Mouse (Mus musculus): ENCODE data around the gene Nek9. TPM values are rescaled to one million over a fixed set of nuclear protein-coding genes. Genes with fewer than 3 reads are reported as not detected.

Gene Nek9
- polyA plus RNA-seq, 1 experiment from 2014 or later: 20.6 TPM

DNA sequence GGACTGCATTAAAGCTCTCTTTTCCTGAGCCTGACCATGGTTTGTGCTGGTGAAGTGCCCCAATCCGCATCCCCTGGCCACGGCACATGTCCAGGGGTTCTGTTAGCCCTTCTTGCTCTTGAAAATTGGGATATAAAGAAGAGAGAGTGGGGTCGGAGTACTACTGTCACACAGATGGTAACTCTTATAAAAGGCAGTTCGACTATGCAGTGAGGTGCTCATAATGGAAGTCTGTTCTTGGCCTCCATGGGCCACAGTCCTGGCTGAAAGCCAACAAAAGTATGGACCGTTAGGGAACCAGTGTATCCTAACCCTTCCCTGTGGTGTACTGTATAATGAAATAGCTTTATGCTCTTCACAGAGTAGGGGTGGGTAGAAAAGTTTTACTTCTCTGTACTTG is 42.2 kb downstream of the Nek9 start:
- Histone ChIP-seq H3K36me3 (peaks cover 43% of the 10 kb centered on the region), H3K4me1 (no peaks in the 10 kb centered on the region), H3K4me3 (no peak overlapping the region), H3K9me3 (replicated peaks) (peaks cover 10% of the 10 kb centered on the region; the same call in 1 of the 2 replicates), H3K27me3 (ENCODE audit: low read depth, poor library complexity, severe bottlenecking) (no peaks in the 10 kb centered on the region), H3K27ac (replicated peaks) (no peak overlapping the region)
- no peak for DNase-seq (ENCODE audit: low spot score)
- 87% methylated on average over 5 of the region's 5 CpGs for WGBS

DNA sequence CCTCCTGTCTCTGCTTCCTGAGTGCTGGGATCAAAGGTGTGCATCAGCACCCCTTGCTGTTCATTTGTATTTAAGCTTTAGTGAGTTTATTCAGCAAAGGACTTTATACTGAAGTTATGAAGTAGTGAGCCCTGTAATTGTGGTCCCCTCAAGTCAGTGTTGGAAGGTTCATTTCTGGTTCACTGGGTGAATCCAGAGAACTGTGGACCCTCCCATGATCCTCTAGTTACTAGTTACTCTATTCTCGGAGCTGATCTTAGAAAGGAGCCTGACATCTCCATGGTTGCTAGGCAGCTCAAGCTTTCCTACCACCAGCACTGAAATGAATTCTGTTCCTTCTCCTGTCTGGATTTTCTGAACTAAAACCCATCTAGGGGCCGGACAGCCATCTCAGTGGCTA is 43.7 kb downstream of the Nek9 start:
- Histone ChIP-seq H3K4me3 (no peak overlapping the region), H3K4me1 (0 out of 2 replicates have a peak, but pooled peaks cover 3% of the 10 kb centered on the region), H3K9me3 (replicated peaks) (peaks cover 10% of the 10 kb centered on the region; the same call in 1 of the 2 replicates), H3K27ac (replicated peaks) (no peak overlapping the region), H3K36me3 (peaks cover 29% of the 10 kb centered on the region), H3K27me3 (ENCODE audit: low read depth, poor library complexity, severe bottlenecking) (peaks cover 5% of the 10 kb centered on the region; the same call in 1 of the 2 replicates)
- WGBS: 89% methylated on average over 2 of the region's 2 CpGs
- DNase-seq (ENCODE audit: low spot score): no peak

DNA sequence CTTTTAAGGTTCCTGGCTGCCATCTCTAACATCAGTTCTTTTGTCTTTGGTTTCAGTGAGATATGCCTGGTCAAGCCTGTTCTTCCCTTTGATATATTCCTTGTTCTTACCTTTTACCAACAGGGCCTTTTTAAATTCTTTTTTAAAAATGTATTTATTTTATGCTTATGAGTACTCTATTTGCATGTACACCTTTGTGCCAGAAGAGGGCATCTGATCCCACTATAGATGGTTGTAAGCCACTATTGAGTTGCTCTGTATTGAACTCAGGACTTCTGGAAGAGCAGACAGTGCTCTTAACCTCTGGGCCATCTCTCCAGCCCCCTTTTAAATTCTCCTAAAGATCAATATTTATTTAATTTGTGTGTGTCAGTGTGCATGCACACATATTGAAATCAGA is 46.3 kb downstream of the Nek9 start:
- DNase-seq (ENCODE audit: low spot score): no peak
- H3K4me1 ChIP-seq: peaks cover 21% of the 10 kb centered on the region
- no peak overlapping the region for H3K27ac ChIP-seq (replicated peaks)
- peaks cover 10% of the 10 kb centered on the region; the same call in 1 of the 2 replicates for H3K9me3 ChIP-seq (replicated peaks)
- peaks cover 4% of the 10 kb centered on the region for H3K36me3 ChIP-seq
- H3K4me3 ChIP-seq: no peak overlapping the region
- peaks cover 23% of the 10 kb centered on the region for H3K27me3 ChIP-seq (ENCODE audit: low read depth, poor library complexity, severe bottlenecking)

DNA sequence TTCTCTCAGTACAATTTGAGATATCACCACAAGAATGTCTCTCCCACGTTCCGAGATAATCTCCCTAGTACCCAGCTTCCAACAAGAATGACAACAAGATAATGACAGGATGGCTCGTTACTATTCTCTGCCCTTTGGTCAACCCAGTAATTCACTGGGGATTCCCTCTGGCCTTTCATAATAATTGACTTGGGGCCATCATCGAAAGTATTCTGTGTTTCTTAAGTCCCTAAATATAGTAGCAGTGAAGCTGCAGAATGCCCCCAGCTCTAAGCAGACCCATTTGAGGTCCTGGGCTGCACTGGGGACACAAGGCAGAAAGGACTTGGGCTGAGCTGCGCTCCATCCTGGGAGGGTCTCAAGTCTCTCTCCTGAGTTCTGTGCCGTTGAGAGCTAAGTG is 46.9 kb downstream of the Nek9 start:
- DNase-seq (ENCODE audit: low spot score): no peak
- Histone ChIP-seq H3K27me3 (ENCODE audit: low read depth, poor library complexity, severe bottlenecking) (peaks cover 23% of the 10 kb centered on the region), H3K36me3 (no peaks in the 10 kb centered on the region), H3K27ac (replicated peaks) (no peak overlapping the region), H3K4me3 (no peak overlapping the region), H3K4me1 (peaks cover 22% of the 10 kb centered on the region), H3K9me3 (replicated peaks) (peaks cover 10% of the 10 kb centered on the region; the same call in 1 of the 2 replicates)
- 88% methylated on average over 6 of the region's 6 CpGs for WGBS

DNA sequence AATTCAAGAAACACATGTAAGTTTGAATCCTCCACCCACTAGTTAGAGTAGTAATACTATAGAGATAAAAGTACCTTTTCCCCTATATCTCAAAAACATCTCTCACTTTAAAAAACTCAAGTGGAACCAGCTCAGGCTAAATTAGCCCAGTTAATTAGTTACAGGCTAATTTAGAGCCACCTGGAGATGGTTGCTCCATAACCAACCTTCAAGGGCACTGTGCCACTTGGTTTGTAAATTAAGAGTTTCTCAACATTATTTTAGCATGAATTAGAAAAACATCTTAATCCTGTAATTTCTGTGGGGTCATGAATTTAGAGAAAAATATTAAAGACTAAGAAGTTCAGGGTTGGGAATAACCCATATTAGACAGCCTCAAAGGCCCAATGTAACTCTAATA is 47.6 kb downstream of the Nek9 start:
- DNase-seq (ENCODE audit: low spot score): no peak
- Histone ChIP-seq H3K4me3 (no peak overlapping the region), H3K36me3 (no peaks in the 10 kb centered on the region), H3K9me3 (replicated peaks) (peaks cover 10% of the 10 kb centered on the region; the same call in 1 of the 2 replicates), H3K4me1 (peaks cover 22% of the 10 kb centered on the region), H3K27me3 (ENCODE audit: low read depth, poor library complexity, severe bottlenecking) (peaks cover 28% of the 10 kb centered on the region), H3K27ac (replicated peaks) (no peak overlapping the region)

DNA sequence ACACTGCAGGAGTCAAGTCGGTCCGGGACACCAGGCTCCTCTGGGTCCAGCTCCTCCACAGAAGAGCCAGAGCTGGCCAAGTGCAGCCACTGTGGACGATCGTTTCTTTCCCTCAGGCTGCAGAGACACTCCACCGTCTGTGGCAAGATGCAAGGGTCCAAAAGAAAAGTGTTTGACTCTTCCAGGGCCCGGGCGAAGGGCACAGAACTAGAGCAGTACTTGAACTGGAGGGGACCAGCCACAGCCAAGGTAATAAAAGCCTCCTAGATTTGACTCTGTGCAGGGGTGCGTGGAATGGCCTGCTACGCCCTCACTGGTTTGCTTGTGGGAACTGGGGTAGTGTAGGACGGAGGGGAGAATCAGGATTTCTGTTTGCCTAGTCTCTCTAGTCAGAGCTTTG is 48.5 kb downstream of the Nek9 start:
- Histone ChIP-seq H3K4me3 (no peak overlapping the region), H3K4me1 (peaks cover 22% of the 10 kb centered on the region), H3K9me3 (replicated peaks) (peaks cover 10% of the 10 kb centered on the region; the same call in 1 of the 2 replicates), H3K36me3 (no peaks in the 10 kb centered on the region), H3K27me3 (ENCODE audit: low read depth, poor library complexity, severe bottlenecking) (peaks cover 28% of the 10 kb centered on the region), H3K27ac (replicated peaks) (no peak overlapping the region)
- DNase-seq (ENCODE audit: low spot score): no peak
- WGBS: 85% methylated on average over 10 of the region's 10 CpGs

DNA sequence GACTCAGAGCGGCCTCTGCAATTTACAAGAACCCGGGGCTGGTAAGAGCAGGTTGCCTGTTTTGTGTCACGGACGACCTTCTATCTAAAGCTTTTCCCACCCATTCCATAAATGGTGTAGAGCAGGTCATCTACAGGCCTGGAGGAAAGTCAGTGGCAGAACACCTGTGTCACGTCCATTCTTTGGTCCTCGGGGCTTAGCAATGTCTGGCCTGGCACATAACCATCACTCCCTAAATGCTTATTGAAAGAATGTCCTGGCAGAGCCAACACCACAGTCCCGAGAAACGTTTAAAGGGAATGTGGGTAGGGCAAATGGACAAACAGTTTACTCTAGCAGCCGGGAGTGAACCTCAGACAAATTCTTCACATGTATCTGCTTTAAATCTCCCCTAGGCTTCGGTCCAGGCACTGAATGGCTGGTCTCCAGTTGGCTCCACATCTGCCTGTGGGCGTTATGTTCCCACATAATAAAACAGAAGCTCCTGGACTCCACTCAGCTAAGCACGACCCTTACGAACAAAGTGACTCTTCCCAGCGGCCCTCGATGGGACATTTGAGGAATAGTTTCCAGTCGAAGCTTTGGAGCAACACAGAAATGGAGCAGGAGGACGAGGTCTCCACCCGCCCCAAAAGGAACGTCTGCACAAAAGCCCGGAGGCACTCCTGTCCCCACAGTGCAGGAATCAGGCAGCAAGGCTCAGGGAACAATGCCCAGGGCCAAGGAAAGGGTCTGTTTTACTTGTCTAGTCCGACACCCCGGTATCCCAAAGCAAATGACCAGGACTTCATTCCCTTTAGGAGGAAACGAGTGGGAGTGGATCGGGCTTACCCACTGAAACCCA is 49.8 kb downstream of the Nek9 start:
- peak overlapping the region; percentile 81 for H3K27ac ChIP-seq (replicated peaks)
- peaks cover 7% of the 10 kb centered on the region; the same call in 1 of the 2 replicates for H3K9me3 ChIP-seq (replicated peaks)
- H3K36me3 ChIP-seq: no peaks in the 10 kb centered on the region
- H3K4me1 ChIP-seq: peaks cover 22% of the 10 kb centered on the region
- peaks cover 28% of the 10 kb centered on the region for H3K27me3 ChIP-seq (ENCODE audit: low read depth, poor library complexity, severe bottlenecking)
- 66% methylated on average over 24 of the region's 24 CpGs for whole genome bisulfite sequencing
- peak overlapping the region; percentile 65 for H3K4me3 ChIP-seq
- no peak for DNase-seq (ENCODE audit: low spot score)

DNA sequence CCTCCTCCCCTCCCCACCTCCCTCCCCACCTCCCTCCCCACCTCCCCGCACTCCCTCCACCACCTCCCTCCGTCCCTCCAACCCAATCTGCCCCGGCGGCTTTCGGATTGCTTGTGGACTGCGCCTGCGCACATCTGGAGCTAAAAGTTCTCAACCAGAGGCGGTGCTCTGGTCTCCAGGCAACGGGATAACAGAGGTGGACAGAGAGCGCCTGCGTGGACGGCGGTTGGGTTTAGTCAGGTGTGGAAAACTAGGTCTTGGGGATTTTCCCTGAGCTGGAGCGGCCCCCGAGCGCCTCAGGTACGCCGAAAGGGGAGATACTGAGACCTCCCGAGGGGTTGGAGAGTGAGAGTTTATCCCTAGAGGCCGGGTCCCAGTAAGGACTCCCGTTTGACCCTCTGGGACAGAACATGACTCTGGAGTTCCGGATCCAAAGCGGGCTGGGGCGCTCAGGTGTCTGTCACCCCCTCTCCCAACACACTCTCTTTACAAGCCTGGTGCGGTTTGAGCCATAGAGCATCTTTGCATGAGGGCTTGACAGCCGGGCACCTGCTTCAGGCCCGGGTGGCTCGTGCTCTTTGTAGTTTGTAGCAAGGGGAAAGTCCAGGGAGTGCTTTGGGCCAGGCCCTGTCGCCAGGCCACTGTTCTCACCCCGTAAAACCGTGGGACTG is 50.5 kb downstream of the Nek9 start, which contains the start of gene Zc2hc1c:
Zc2hc1c (plus strand) TSS at position 106 of the 671 bp plus-strand sequence.
- Histone ChIP-seq H3K27ac (replicated peaks) (peak within 1 kb of the TSS; percentile 81), H3K27me3 (ENCODE audit: low read depth, poor library complexity, severe bottlenecking) (peaks cover 28% of the 10 kb centered on the region), H3K36me3 (no peaks in the 10 kb centered on the region), H3K4me1 (peaks cover 22% of the 10 kb centered on the region), H3K4me3 (peak within 1 kb of the TSS; percentile 65), H3K9me3 (replicated peaks) (no peaks in the 10 kb centered on the region)
- WGBS: 2% methylated on average over 31 of the region's 31 CpGs
- peak; percentile 94 for DNase-seq (ENCODE audit: low spot score)

DNA sequence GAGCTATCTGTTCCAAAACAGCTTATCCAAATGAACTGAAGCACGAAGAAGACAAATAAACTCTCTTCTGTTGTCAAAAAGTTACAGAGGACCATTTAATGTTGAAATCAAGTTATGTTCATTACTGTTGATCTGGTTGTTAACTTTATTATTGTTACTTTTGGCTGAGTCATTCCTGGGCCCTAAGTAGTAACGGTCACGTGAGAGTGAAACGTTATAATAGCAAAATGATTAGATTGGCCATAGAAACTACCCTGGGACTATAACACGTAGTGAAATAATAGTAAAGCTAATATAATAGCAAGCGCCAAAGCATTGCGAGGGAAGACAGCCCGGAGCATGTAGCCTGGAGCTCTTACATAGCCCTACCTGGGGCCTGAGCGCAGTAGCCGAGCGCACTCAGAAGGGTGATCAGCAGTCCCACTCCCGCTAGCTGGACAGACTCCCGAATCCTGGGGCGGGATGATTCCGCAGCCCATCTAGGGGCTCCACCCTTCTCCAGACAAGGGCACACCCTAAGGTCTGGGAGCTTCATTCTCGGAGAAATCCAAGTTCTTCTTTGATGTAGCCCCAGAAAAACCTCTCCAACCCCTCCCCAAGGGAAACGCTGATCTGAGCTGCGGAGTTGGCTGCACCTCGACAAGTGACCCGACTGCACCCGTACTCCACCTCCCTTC is 51.2 kb downstream of the Nek9 start, which contains the start of gene Acyp1:
Acyp1 (minus strand) TSS at position 630 of the 677 bp plus-strand sequence.
- Histone ChIP-seq H3K27ac (replicated peaks) (peak within 1 kb of the TSS; percentile 81), H3K4me1 (peaks cover 22% of the 10 kb centered on the region), H3K27me3 (ENCODE audit: low read depth, poor library complexity, severe bottlenecking) (peaks cover 28% of the 10 kb centered on the region), H3K9me3 (replicated peaks) (no peaks in the 10 kb centered on the region), H3K4me3 (peak within 1 kb of the TSS; percentile 65), H3K36me3 (no peaks in the 10 kb centered on the region)
- WGBS: 9% methylated on average over 21 of the region's 21 CpGs
- DNase-seq (ENCODE audit: low spot score): no peak

DNA sequence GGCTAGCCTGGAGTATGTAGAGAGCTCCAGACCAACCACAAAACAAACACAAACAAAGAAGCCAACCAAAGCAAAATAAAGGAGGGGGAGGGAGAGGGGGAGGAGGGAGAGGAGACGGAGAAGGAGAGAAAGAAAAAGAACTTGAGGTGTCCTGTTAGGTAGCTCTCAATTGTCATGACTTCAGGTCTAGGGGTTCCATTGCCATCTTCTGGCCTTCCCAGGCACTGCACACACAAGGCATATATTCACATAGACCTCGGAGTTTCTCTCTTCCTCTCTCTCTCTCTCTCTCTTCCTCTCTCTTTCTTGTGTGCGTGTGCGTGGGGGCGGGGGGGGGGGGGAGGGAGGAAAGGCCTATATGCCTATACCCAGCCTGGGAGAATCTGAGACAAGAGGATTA is 52.2 kb downstream of the Nek9 start:
- H3K36me3 ChIP-seq: no peaks in the 10 kb centered on the region
- H3K27ac ChIP-seq (replicated peaks): no peak overlapping the region
- H3K27me3 ChIP-seq (ENCODE audit: low read depth, poor library complexity, severe bottlenecking): peaks cover 28% of the 10 kb centered on the region
- peaks cover 22% of the 10 kb centered on the region for H3K4me1 ChIP-seq
- H3K4me3 ChIP-seq: no peak overlapping the region
- H3K9me3 ChIP-seq (replicated peaks): no peaks in the 10 kb centered on the region
- peak; percentile 27 for DNase-seq (ENCODE audit: low spot score)
- WGBS: 48% methylated on average over 3 of the region's 5 CpGs

DNA sequence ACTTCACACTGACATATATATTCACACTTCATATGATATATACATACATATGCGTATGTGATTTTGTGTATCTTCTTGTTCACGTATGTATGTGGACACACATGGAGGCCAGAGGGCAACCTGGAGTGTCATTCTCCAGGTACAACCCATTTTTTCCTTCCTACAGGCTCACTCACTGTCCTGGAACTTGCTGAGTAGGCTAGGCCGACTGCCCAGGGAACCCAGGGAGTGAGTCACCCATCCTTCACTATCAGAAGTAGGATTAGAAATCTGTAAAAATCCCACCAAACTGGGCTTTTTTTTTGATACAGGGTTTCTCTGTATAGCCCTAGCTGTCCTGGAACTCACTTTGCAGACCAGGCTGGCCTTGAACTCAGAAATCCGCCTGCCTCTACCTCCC is 54.2 kb downstream of the Nek9 start:
- DNase-seq (ENCODE audit: low spot score): no peak
- WGBS: 87% methylated on average over 4 of the region's 4 CpGs

DNA sequence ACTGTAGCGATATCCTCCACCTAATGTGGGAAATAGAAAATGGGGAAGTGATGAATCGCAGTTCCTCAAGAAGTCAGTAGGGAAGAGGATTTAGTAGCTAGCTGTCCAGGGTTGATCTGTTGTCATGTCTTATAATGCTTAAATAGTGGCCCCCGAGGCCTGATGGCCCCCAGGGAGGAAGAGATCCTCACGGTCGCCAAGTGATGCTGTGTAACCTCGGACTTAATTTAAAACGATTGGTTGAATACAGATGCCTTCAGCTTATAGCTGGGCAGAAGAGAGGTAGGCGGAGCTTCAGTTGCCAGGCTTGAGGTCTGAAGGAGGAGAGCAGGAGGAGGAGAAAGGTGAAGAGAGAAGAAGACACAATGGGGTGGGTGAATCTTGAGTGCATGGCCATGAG is 54.8 kb downstream of the Nek9 start:
- no peak for DNase-seq (ENCODE audit: low spot score)
- Histone ChIP-seq H3K27ac (replicated peaks) (no peak overlapping the region), H3K36me3 (no peaks in the 10 kb centered on the region), H3K4me1 (peaks cover 26% of the 10 kb centered on the region), H3K27me3 (ENCODE audit: low read depth, poor library complexity, severe bottlenecking) (peaks cover 12% of the 10 kb centered on the region), H3K9me3 (replicated peaks) (no peaks in the 10 kb centered on the region), H3K4me3 (no peak overlapping the region)
- WGBS: 72% methylated on average over 8 of the region's 8 CpGs

More for the DNA sequence above, 54.2 kb downstream of the Nek9 start:
- Histone ChIP-seq H3K27me3 (ENCODE audit: low read depth, poor library complexity, severe bottlenecking) (peaks cover 18% of the 10 kb centered on the region), H3K36me3 (no peaks in the 10 kb centered on the region), H3K27ac (replicated peaks) (no peak overlapping the region), H3K9me3 (replicated peaks) (no peaks in the 10 kb centered on the region), H3K4me1 (peaks cover 23% of the 10 kb centered on the region), H3K4me3 (no peak overlapping the region)
